Mouse (Mus musculus): ENCODE measurements around the gene Gdf11.

Gdf11 gene

DNA sequence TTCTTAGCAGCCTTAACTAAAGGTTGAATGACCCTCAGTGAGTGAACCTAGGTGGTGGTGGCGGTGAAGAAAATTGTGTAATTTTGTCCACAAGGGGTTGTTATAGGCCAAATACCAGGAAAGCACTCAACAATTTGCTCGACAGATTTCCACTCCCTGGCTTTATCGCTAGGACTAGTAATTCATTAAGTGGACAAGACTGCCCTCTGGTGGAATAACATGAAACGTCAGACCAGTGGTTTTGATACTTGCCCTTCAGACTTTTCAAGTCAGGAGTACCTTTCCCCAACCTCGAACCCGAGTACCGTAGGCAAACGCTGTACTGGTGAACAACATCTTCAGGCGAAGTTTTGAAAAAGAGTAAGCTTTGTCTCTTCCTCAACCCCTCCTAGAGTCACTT is 3.9 kb upstream of the Gdf11 start:
- DNase-seq (ENCODE audit: low read depth, low spot score), result peak; percentile 56

DNA sequence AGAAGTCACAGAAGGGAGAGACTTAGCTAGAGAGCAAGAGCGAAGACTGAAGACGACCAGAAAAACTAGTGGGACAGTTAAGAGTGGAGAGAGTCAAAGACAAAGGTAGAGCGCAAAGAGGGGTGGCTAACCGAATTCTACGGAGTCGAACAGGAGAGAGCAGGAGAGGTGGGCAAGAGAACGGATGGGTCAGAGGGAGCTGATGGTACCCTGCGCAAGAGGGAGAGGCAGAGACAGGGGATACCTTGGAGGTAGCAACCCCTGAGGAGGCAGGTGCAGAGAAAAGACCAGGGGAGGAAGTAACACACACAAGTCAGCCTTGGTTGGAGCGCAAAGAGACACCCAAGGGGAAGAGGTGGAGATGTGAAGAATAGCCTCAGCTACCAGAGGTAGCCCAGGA is 728 bp upstream of the Gdf11 start:
- no peak for DNase-seq (ENCODE audit: low read depth, low spot score)

- no peak for DNase-seq (ENCODE audit: low read depth, low spot score)
These were observed 879 bp downstream of the Gdf11 start for GRCm38 (mm10) chr10:128890383-128891295.

- no peak for DNase-seq (ENCODE audit: low read depth, low spot score)
These were observed 1.7 kb downstream of the Gdf11 start for GRCm38 (mm10) chr10:128889846-128890245.

DNA sequence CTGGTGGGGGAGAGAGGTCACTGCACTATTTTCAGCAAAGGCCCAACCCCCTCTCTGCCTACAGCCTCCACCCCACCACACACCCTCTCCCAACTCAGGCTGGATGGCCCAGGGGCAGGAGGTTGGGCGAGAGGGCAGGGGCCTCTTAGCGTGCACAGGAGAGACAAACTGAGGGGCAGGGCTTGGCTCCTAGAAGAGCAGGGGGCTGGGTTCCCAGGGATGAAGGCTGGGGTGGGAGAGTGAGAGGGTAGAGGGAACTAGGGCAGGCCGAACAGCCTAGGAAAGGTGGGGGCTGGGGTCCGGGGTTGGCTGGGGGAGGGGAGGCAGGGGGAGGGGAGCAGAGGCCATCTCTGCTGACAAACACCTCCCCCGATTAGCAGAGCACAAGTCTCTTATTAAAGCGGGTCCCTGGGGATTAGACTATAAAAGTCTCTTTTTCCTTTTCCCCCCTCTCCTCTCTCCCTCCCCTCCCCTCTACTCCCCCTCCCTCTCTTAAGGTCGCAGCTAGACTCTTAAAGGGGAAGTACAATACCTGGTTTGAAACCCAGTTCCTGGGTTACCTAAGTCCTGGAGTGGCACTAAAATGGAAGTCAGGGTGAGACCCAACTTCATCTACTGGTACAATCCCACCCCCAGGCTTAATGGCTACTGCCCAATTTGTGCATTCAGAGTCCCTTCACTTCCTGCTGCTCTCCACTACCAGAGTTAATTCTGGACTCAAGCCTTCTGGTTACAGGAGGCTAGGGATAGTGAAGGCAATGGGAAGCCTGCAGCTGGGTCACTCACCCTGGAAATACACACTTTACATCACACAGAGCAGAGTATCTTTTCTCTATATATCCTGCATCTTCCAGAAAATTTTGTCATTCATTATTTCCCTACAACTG is 2.3 kb downstream of the Gdf11 start:
- no peak for DNase-seq (ENCODE audit: low read depth, low spot score)

DNA sequence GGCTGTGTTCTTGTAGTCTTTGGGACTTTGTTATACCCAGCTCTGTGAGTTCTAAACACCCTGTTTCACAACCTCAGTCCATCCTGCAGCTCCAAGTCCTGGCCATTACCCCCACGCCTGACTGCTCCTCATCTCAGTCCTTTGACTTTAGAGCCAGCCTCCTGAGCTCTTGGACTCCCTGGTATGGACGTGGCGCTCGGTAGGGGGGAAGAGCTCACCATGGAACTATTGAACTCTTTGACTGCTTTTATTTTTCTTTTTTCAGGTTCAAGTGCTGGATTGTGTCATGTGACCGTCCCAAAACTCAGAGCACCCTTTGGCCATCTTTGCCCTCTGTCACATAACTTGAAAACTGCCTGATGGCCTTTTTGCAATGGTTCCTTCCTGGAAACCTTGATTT is 9.5 kb downstream of the Gdf11 start:
- no peak for DNase-seq (ENCODE audit: low read depth, low spot score)

DNA sequence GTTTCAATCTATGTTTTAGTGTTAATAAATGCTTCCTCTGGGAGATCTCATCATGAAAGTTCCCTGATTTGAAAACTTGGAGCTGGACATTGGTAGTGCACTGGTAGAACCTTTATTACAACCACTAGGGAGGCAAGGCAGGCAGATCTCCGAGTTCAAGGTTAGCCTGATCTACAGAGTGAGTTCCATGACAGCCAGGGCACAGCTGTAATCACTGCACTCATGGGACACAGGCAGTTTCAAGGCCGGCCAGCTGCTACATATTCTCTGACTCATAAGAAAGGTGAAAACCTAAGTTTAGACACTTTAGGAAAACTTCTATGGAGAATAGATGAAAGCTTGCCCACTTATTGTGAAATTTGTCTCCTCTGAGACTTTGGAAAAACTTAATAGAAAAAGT is 12.7 kb downstream of the Gdf11 start:
- no peak for DNase-seq (ENCODE audit: low read depth, low spot score)

- no peak for DNase-seq (ENCODE audit: low read depth, low spot score)
These were observed 13.2 kb downstream of the Gdf11 start for GRCm38 (mm10) chr10:128878291-128878690.

- no peak for DNase-seq (ENCODE audit: low read depth, low spot score)
These were observed 21.2 kb downstream of the Gdf11 start for GRCm38 (mm10) chr10:128870341-128870740.

- DNase-seq (ENCODE audit: low read depth, low spot score), result no peak
These were observed 25.0 kb downstream of the Gdf11 start for GRCm38 (mm10) chr10:128866518-128866917.

- no peak for DNase-seq (ENCODE audit: low read depth, low spot score)
These were observed 25.5 kb downstream of the Gdf11 start for GRCm38 (mm10) chr10:128866042-128866441.

- no peak for DNase-seq (ENCODE audit: low read depth, low spot score)
These were observed 30.3 kb downstream of the Gdf11 start for GRCm38 (mm10) chr10:128861176-128861575.

DNA sequence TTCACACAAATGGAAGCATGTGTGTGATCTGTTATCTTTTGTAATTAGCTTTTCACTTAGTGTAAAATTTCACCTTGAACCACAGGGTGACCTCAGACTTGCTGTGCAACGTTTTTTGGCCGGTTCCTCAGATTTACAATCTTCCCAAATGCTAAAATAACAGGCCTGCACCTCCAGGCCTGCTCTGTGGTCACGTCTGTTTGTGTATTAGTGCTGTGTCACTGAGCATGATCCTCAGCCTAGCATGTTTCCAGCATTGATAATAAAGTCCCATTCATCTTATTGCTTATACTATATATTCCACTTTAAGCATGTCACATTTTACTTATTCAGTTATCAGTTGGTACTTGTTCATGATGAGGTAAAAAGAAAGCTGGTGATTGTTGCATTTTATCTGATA is 41.2 kb downstream of the Gdf11 start:
- DNase-seq (ENCODE audit: low read depth, low spot score), result no peak

GRCm38 (mm10) chr10:128848426-128848825 is 43.1 kb downstream of the Gdf11 start:
- DNase-seq (ENCODE audit: low read depth, low spot score), result no peak

- no peak for DNase-seq (ENCODE audit: low read depth, low spot score)
These were observed 44.9 kb downstream of the Gdf11 start for GRCm38 (mm10) chr10:128846664-128847063.

- DNase-seq (ENCODE audit: low read depth, low spot score), result no peak
These were observed 46.0 kb downstream of the Gdf11 start for GRCm38 (mm10) chr10:128845516-128845915.

DNA sequence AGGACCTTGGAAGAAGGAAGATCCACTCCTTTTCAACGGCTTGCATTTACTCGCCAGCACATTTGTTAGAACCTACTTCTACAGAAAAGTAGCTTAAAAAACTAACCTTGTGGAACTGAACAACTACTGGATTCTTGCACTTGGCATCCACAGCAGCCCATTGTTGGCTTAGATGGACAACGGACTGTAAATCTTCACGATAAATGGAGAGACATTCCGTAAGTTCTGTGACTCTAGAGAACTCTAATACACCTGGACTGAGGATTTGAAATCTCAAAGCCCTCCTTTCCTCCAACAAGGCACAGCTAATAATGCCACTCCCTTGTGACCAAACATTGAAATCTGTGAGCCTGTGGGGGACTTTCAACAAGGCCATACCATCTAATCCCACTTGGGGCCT is 48.3 kb downstream of the Gdf11 start:
- no peak for DNase-seq (ENCODE audit: low read depth, low spot score)

- DNase-seq (ENCODE audit: low read depth, low spot score), result no peak
These were observed 50.9 kb downstream of the Gdf11 start for GRCm38 (mm10) chr10:128840612-128841011.

GRCm38 (mm10) chr10:128839434-128839833 is 52.1 kb downstream of the Gdf11 start:
- DNase-seq (ENCODE audit: low read depth, low spot score), result no peak

DNA sequence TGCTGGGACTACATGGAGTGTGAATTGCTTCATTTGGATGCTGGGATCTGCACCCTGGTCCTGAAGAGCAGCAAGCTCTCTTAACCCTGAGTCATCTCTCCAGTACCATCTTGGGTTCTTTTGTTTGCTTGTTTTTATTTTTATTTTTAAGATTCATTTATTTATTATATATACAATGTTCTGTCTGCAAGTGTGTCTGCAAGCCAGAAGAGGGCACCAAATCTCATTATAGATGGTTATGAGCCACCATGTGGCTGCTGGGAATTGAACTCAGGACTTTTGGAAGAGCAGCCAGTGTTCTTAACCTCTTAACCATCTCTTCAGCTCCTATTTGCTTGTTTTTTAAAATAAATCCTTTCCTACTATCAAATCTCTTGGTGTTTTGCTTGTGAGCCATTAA is 54.1 kb downstream of the Gdf11 start:
- DNase-seq (ENCODE audit: low read depth, low spot score), result no peak
